Mouse (Mus musculus): ENCODE measurements around the gene Kmt2b.

The Kmt2b gene

GRCm38 (mm10) chr7:30600651-30601050, 12.1 kb upstream of the Kmt2b start:
- DNase-seq (ENCODE audit: low spot score in 2 of 2), result no peak

- peak; percentile 90 to 94 for DNase-seq (ENCODE audit: low spot score in 2 of 2)
Observed at GRCm38 (mm10) chr7:30599933-30600353, 11.4 kb upstream of the Kmt2b start.

- no peak for DNase-seq (ENCODE audit: low spot score in 2 of 2)
Observed at GRCm38 (mm10) chr7:30598786-30599185, 10.3 kb upstream of the Kmt2b start, which contains the start of gene Zbtb32. Zbtb32 (minus strand) TSS chr7:30598909.

- DNase-seq (ENCODE audit: low spot score in 2 of 2), result no peak
Observed at GRCm38 (mm10) chr7:30596811-30597210, 8.3 kb upstream of the Kmt2b start.

GRCm38 (mm10) chr7:30596093-30596492, 7.6 kb upstream of the Kmt2b start:
- no peak for DNase-seq (ENCODE audit: low spot score in 2 of 2)

- no peak for DNase-seq (ENCODE audit: low spot score in 2 of 2)
Observed at GRCm38 (mm10) chr7:30594510-30595024, 6.0 kb upstream of the Kmt2b start.

- no peak for DNase-seq (ENCODE audit: low spot score in 2 of 2)
Observed at GRCm38 (mm10) chr7:30593579-30594509, 5.3 kb upstream of the Kmt2b start.

GRCm38 (mm10) chr7:30592772-30593423, 4.4 kb upstream of the Kmt2b start:
- no peak for DNase-seq (ENCODE audit: low spot score in 2 of 2)

- DNase-seq (ENCODE audit: low spot score in 2 of 2), result no peak
Observed at GRCm38 (mm10) chr7:30591605-30591951, 3.1 kb upstream of the Kmt2b start.

GRCm38 (mm10) chr7:30590927-30591604, 2.5 kb upstream of the Kmt2b start:
- DNase-seq (ENCODE audit: low spot score in 2 of 2), result no peak

- DNase-seq (ENCODE audit: low spot score in 2 of 2), result peak; percentile 76
Observed at GRCm38 (mm10) chr7:30589435-30590301, 1.1 kb upstream of the Kmt2b start.

GRCm38 (mm10) chr7:30587842-30588667, 471 bp downstream of the Kmt2b start:
- peak; percentile 49 to 58 for DNase-seq (ENCODE audit: low spot score in 2 of 2)

GRCm38 (mm10) chr7:30586455-30587020, 2.0 kb downstream of the Kmt2b start:
- no peak for DNase-seq (ENCODE audit: low spot score in 2 of 2)

- no peak for DNase-seq (ENCODE audit: low spot score in 2 of 2)
Observed at GRCm38 (mm10) chr7:30585170-30585569, 3.4 kb downstream of the Kmt2b start.

GRCm38 (mm10) chr7:30584339-30584738, 4.2 kb downstream of the Kmt2b start:
- no peak for DNase-seq (ENCODE audit: low spot score in 2 of 2)

- DNase-seq (ENCODE audit: low spot score in 2 of 2), result no peak
Observed at GRCm38 (mm10) chr7:30581547-30581946, 7.0 kb downstream of the Kmt2b start.

GRCm38 (mm10) chr7:30579950-30580349, 8.6 kb downstream of the Kmt2b start:
- no peak for DNase-seq (ENCODE audit: low spot score in 2 of 2)

- no peak for DNase-seq (ENCODE audit: low spot score in 2 of 2)
Observed at GRCm38 (mm10) chr7:30572969-30573368, 15.6 kb downstream of the Kmt2b start.

GRCm38 (mm10) chr7:30572389-30572788, 16.1 kb downstream of the Kmt2b start:
- no peak for DNase-seq (ENCODE audit: low spot score in 2 of 2)

GRCm38 (mm10) chr7:30567555-30567954, 21.0 kb downstream of the Kmt2b start:
- no peak for DNase-seq (ENCODE audit: low spot score in 2 of 2)

Measured in frontal cortex, postnatal 36 days (tissue).